ENCODE assay signal across 8 mouse cellular contexts in genomic region chr12:79297884-79298636, GRCm38 (mm10). TPM values are rescaled to one million over a fixed set of nuclear protein-coding genes. Genes with fewer than 3 reads are reported as not detected.
DNase-seq lines count a peak whose midpoint lies in the region; ATAC-seq and TF ChIP-seq lines count a peak whose summit lies in the region.

No protein-coding gene starts in this region.

- no peaks in the 10 kb centered on the region for H3K27me3 ChIP-seq in liver, adult 2 months (ENCODE audit: control insufficient read depth, insufficient read depth, low read length)
- H3K27me3 ChIP-seq in embryonic facial prominence, embryonic 12.5 days, result no peaks in the 10 kb centered on the region
- no peaks in the 10 kb centered on the region for H3K27me3 ChIP-seq in limb, embryonic 11.5 days (ENCODE audit: control insufficient read depth, insufficient read depth, low read length)
- H3K27me3 ChIP-seq in neural tube, embryonic 15.5 days (replicated peaks), result no peaks in the 10 kb centered on the region
- no peaks in the 10 kb centered on the region for H3K27me3 ChIP-seq in kidney, adult 2 months (replicated peaks; ENCODE audit: control insufficient read depth, insufficient read depth, low read length)

- ATAC-seq in embryonic facial prominence, embryonic 12.5 days (ENCODE audit: insufficient number of reproducible peaks, insufficient read depth, low FRiP score, low TSS enrichment), result no peak
- ATAC-seq in limb, embryonic 11.5 days (ENCODE audit: insufficient number of reproducible peaks, low FRiP score, low TSS enrichment, low read depth), result no peak
- no peak for ATAC-seq in neural tube, embryonic 15.5 days (ENCODE audit: low FRiP score)

- no peak overlapping the region for H3K9ac ChIP-seq in liver, adult 2 months (ENCODE audit: low read depth, low read length)
- peak overlapping the region; percentile 57; the same call in 1 of the 2 replicates for H3K9ac ChIP-seq in embryonic facial prominence, embryonic 12.5 days
- peak overlapping the region; percentile 76 for H3K9ac ChIP-seq in limb, embryonic 11.5 days (ENCODE audit: low read length)
- peak overlapping the region; percentile 33; the same call in 1 of the 2 replicates for H3K9ac ChIP-seq in neural tube, embryonic 15.5 days (replicated peaks)

- H3K9me3 ChIP-seq in embryonic facial prominence, embryonic 12.5 days, result no peaks in the 10 kb centered on the region
- H3K9me3 ChIP-seq in limb, embryonic 11.5 days (ENCODE audit: control insufficient read depth, low read length), result no peaks in the 10 kb centered on the region
- no peaks in the 10 kb centered on the region for H3K9me3 ChIP-seq in neural tube, embryonic 15.5 days (replicated peaks)

- WGBS in liver, adult 2 months, result 14% methylated on average over 15 of the region's 15 CpGs
- WGBS in embryonic facial prominence, embryonic 12.5 days, result 16% methylated on average over 15 of the region's 15 CpGs
- WGBS in limb, embryonic 11.5 days, result 17% methylated on average over 15 of the region's 15 CpGs
- 16% methylated on average over 15 of the region's 15 CpGs for WGBS in neural tube, embryonic 15.5 days
- 11% methylated on average over 15 of the region's 15 CpGs for WGBS in kidney, adult 2 months

- no peak for TF ChIP-seq POLR2A in liver, adult 2 months (IDR thresholded peaks at IDR 0.05; ENCODE audit: extremely low read depth, insufficient read depth, low read length)
- TF ChIP-seq POLR2A in kidney, adult 2 months (IDR thresholded peaks at IDR 0.05; ENCODE audit: low read depth, low read length), result no peak

- peaks cover 13% of the 10 kb centered on the region for H3K4me1 ChIP-seq in liver, adult 2 months (ENCODE audit: control insufficient read depth, insufficient read depth, low read length)
- H3K4me1 ChIP-seq in embryonic facial prominence, embryonic 12.5 days, result peaks cover 13% of the 10 kb centered on the region
- H3K4me1 ChIP-seq in limb, embryonic 11.5 days (ENCODE audit: control insufficient read depth, insufficient read depth, low read length), result 0 out of 2 replicates have a peak, but pooled peaks cover 3% of the 10 kb centered on the region
- H3K4me1 ChIP-seq in neural tube, embryonic 15.5 days, result peaks cover 24% of the 10 kb centered on the region
- peaks cover 2% of the 10 kb centered on the region; the same call in 1 of the 2 replicates for H3K4me1 ChIP-seq in kidney, adult 2 months (ENCODE audit: control insufficient read depth, insufficient read depth, low read length)

- H3K36me3 ChIP-seq in liver, adult 2 months (ENCODE audit: control insufficient read depth, insufficient read depth, low read length), result peaks cover 2% of the 10 kb centered on the region; the same call in 1 of the 2 replicates
- 0 out of 2 replicates have a peak, but pooled peaks cover 3% of the 10 kb centered on the region for H3K36me3 ChIP-seq in embryonic facial prominence, embryonic 12.5 days
- no peaks in the 10 kb centered on the region for H3K36me3 ChIP-seq in limb, embryonic 11.5 days (ENCODE audit: control insufficient read depth, insufficient read depth, low read length)
- H3K36me3 ChIP-seq in neural tube, embryonic 15.5 days, result no peaks in the 10 kb centered on the region
- no peaks in the 10 kb centered on the region for H3K36me3 ChIP-seq in kidney, adult 2 months (ENCODE audit: control insufficient read depth, insufficient read depth, low read length)

- no peaks in the 10 kb centered on the region; the same call in 1 of the 2 replicates for H3K79me2 ChIP-seq in liver, adult 2 months (ENCODE audit: control insufficient read depth, insufficient read depth, low read length)

- peak overlapping the region; percentile 11; the same call in 1 of the 2 replicates for H3K4me3 ChIP-seq in liver, adult 2 months (ENCODE audit: insufficient read depth, low read depth, low read length)
- H3K4me3 ChIP-seq in embryonic facial prominence, embryonic 12.5 days, result peak overlapping the region; percentile 61
- H3K4me3 ChIP-seq in limb, embryonic 11.5 days (ENCODE audit: low read depth, low read length), result peak overlapping the region; percentile 73
- peak overlapping the region; percentile 51 for H3K4me3 ChIP-seq in neural tube, embryonic 15.5 days (replicated peaks)
- H3K4me3 ChIP-seq in kidney, adult 2 months (ENCODE audit: insufficient read depth, low read depth, low read length), result no peak overlapping the region; the same call in 1 of the 2 replicates

- H3K4me2 ChIP-seq in embryonic facial prominence, embryonic 12.5 days (replicated peaks), result peak overlapping the region; percentile 78
- H3K4me2 ChIP-seq in limb, embryonic 11.5 days (ENCODE audit: low read depth, severe bottlenecking), result peak overlapping the region; percentile 73
- H3K4me2 ChIP-seq in neural tube, embryonic 15.5 days, result peak overlapping the region; percentile 88

- no peak for TF ChIP-seq CTCF in liver, adult 2 months (IDR thresholded peaks at IDR 0.05; ENCODE audit: low read depth, low read length)
- TF ChIP-seq CTCF in kidney, adult 2 months (conservative IDR thresholded peaks at IDR 0.05; ENCODE audit: insufficient read depth, insufficient read length, low read depth, low read length), result no peak

- no peak for DNase-seq in liver, adult 2 months (ENCODE audit: extremely low read depth, low read depth, low spot score)
- no peak for DNase-seq in liver
- no peak for DNase-seq in limb, embryonic 11.5 days (ENCODE audit: low spot score)
- no peak for DNase-seq in cerebellum, adult 11-12 months
- DNase-seq in kidney, adult 2 months, result no peak
- no peak for DNase-seq in cerebellum, adult 8-10 months

- H3K27ac ChIP-seq in liver, adult 2 months (replicated peaks; ENCODE audit: insufficient read depth, low read depth, low read length), result no peak overlapping the region
- no peak overlapping the region for H3K27ac ChIP-seq in embryonic facial prominence, embryonic 12.5 days
- H3K27ac ChIP-seq in limb, embryonic 11.5 days (replicated peaks; ENCODE audit: low read depth, low read length), result no peak overlapping the region
- H3K27ac ChIP-seq in neural tube, embryonic 15.5 days (replicated peaks), result no peak overlapping the region
- H3K27ac ChIP-seq in kidney, adult 2 months (ENCODE audit: insufficient read depth, low read depth, low read length), result no peak overlapping the region

RNA-seq across cellular contexts. Expression of gene Rad51b, which starts 1.0 kb away (rescaled TPM):
- 1.7 TPM in 2 replicates for total RNA-seq in liver, adult 2 months (2014; rRNA removed)
- 0.55 and 0.58 TPM in 2 replicates for polyA plus RNA-seq in liver, adult 2 months (2012; rRNA removed)
- 7.7 and 8.0 TPM in 2 replicates for polyA plus RNA-seq in embryonic facial prominence, embryonic 12.5 days (2016; fragmentation: Nextera tagmentation; extraction: Ambion mirVana)
- polyA plus RNA-seq in limb, embryonic 11.5 days (2014; fragmentation: Nextera tagmentation; extraction: Ambion mirVana), result 6.3 and 8.5 TPM in 2 replicates
- 1.4 and 3.6 TPM in 2 replicates for polyA plus RNA-seq in neural tube, embryonic 15.5 days (2015; fragmentation: Nextera tagmentation; extraction: Ambion mirVana)
- 0.14 TPM in 2 replicates for polyA plus RNA-seq in kidney, adult 2 months (2012; rRNA removed)

RNA-seq across cellular contexts. Expression of gene Zfyve26, which starts 2.0 kb away (rescaled TPM):
- 17.6 and 27.9 TPM in 2 replicates for total RNA-seq in liver, adult 2 months (2014; rRNA removed)
- 15.4 and 20.5 TPM in 2 replicates for polyA plus RNA-seq in liver, adult 2 months (2012; rRNA removed)
- 17.1 and 18.0 TPM in 2 replicates for polyA plus RNA-seq in embryonic facial prominence, embryonic 12.5 days (2016; fragmentation: Nextera tagmentation; extraction: Ambion mirVana)
- 16.3 and 20.1 TPM in 2 replicates for polyA plus RNA-seq in limb, embryonic 11.5 days (2014; fragmentation: Nextera tagmentation; extraction: Ambion mirVana)
- polyA plus RNA-seq in neural tube, embryonic 15.5 days (2015; fragmentation: Nextera tagmentation; extraction: Ambion mirVana), result 10.3 and 10.7 TPM in 2 replicates
- 20.6 and 21.3 TPM in 2 replicates for polyA plus RNA-seq in kidney, adult 2 months (2012; rRNA removed)
